Mouse (Mus musculus) brain, embryonic 18.5 days (tissue): ENCODE measurements around the gene Ube2m.

ENCODE experiments used
- DNase-seq: peaks from one replicate; pipeline ENCODE4 v3.0.0-alpha.2; 2012; ENCODE audit warnings: low read depth, low spot score

Ube2m gene

DNA sequence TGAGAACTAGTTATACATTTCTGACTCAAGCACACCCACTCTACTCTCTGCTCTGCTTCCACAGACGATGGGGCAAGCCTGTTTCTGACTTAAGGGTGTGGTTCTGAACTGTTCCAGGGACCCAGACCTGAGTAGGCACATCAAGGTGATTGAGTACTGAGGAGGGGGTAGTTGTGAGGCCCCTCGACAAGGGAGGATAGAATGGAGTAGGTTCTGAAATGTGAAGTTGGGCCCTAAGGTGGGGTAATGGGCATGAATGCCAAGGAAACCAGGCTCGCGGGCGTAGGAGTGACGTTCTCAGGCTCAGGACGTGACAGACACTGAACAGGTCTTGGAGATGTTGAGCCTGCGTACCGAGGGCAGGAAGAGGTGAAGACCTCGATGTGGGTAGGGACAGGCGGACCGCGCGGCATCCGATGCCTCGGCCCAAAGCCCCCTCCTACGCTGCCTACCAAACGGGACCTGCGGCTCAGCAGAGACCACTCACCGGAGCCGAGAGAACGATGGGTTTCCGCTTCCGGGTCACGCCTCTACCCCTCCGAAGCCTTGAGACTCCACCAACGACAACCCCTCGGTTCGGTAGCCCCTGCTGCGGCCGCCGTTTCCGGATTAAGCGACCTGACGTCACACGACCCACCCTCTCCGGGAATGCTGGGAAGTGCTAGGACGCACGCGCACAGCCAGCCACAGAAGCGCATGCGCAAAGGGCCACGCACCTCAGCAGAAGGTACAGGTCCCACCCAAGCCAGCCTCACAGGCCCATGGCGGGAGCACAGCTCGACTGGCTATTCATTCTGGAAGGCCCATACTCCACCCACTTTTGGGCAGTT, 3.7 kb downstream of the Ube2m start, which contains the start of gene Chmp2a:
TSS of gene Chmp2a (minus strand) at position 660 of the 830 bp plus-strand sequence.
- peak; percentile 95 for DNase-seq

DNA sequence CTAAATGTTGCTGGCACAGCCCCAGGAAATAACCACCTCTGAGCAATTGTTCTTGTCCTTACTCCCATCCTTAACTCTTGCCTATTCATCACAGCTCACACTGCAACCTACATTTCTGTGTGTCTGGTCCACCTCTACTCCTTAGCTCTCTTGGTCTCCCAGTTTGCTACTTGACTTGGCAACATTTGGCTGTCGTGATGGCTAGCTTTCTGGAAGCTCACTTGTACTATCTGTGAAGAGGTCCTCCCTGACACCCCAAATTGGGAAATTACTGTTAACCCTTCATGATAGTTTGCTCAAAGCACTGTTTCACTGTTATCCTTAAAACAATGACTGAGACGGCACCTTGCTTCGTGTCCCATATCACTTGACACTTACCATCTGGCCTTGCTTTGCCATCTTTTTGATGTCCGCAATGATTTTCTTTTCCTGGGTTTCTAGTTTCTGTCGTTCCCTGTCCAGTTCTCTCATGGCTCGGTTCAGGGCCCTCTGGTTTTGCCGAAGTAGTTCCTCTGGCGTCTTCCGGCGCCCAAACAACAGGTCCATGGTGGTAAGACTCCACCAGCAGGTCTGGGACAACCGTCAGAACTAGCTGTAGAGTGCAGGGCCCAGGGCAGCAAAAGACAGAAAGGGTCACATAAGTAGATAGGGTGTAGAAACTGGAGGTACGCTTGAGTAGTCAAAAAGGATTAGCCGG, 4.5 kb downstream of the Ube2m start:
- DNase-seq: no peak

DNA sequence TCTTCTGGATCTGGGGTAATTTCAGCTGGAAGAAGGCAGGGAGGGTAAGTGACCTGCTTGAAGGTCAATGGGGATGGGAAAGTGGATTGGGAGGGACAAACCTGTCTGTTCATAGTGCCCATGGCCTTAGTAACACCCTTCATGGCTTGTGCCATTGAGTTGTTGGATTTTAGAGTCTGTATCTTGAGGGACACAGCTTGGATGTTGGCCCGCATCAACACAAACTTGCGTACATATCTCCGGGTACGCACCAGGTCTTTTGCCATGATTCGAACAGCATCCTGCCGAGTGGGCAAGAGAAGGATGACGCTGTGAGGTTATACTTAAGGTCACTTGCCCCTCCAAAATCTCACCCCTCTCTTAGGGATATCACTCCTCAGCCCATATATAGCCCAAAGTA, 5.5 kb downstream of the Ube2m start:
- no peak for DNase-seq

DNA sequence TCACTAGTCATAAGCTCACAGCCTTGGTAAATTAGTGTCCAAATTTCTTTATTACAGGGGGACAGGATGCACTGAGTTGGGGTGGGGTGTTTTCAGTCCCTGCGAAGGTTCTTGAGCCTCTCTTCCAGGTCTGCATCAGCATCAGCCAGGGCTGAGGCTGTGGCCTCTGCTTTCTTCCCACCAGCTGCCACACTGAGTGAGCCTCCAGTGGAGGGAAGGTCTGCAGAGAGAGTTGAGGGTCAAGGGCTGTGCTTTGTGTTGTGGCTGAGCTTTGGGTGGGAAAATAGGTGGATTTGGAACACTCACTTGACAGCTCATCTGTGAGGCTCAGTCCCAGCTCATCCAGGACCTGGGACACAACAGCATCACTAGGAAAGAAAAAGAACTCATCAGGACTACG, 6.1 kb downstream of the Ube2m start:
- DNase-seq: no peak

DNA sequence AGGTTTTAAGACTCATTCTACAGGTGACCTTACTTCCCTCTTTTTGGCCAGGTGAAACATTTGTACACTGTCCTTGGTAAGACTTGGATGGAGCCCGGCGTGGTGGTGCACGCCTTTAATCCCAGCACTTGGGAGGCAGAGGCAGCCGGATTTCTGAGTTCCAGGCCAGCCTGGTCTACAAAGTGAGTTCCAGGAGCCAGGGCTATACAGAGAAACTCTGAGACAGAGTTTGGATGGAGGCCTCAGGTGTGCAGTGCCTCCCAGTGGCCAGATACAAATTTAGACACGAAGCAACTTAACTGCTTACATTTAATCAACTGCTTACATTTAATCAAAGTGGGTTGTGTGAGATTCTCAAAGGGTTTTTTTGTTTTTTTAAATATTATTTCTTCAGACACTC, 7.0 kb downstream of the Ube2m start:
- DNase-seq: no peak

DNA sequence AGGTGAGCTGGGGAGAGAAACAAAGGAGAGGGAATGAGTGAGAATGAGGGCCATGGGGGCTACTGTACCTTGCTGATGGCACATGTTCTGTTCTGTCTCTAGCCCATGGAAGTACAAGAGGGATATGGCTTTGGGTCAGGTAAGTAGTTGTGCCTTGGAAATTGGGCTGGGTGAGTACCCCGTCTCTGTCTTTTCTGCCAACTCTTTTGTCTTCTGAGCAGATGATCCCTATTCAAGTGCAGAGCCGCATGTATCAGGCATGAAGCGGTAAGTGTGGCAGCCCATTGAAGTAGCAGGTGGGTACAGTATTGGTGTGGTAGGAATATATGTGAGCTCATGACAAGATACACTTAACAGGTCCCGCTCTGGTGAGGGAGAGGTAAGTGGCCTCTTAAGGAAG, 9.1 kb downstream of the Ube2m start:
- no peak for DNase-seq

DNA sequence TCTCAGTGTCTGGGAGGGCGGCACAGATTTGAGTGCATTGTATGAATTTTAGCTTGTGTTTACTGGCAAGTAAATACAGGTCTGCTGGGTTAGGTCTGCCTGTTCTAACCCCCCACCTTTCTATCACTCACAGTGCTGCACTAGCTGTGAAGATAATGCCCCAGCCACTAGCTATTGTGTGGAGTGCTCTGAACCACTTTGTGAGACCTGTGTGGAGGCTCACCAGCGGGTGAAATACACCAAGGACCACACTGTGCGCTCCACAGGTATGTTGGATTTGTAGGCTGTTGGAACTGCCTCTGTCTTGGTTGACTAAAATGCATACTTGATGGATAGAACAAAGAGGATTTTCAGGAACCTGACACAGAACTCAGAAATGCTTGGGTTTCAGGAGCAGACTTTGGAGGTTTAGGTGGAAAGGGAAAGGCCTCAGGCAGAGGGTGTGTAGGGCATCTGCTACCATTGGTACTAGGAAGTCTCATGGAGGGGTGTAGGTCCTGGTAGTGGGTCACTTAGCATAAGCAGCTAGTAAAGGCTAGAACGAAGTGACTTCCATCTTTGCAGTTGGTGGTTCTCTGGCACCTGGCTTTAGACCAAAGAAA, 12.5 kb downstream of the Ube2m start:
- DNase-seq: no peak

DNA sequence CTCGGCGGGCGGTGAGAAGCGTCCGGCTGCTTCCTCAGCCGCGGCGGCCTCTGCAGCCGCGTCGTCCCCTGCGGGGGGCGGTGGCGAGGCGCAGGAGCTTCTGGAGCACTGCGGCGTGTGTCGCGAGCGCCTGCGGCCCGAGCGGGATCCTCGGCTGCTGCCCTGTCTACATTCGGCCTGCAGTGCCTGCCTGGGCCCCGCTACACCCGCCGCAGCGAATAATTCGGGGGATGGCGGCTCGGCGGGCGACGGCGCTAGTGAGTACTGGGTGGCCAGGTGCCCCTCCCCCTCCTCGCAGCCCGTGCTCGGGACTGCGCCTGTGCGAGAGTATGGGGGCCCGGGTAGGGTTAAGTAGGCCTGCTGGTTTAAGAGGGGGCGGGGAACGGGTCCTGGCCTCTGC, 13.3 kb downstream of the Ube2m start:
- DNase-seq: no peak

DNA sequence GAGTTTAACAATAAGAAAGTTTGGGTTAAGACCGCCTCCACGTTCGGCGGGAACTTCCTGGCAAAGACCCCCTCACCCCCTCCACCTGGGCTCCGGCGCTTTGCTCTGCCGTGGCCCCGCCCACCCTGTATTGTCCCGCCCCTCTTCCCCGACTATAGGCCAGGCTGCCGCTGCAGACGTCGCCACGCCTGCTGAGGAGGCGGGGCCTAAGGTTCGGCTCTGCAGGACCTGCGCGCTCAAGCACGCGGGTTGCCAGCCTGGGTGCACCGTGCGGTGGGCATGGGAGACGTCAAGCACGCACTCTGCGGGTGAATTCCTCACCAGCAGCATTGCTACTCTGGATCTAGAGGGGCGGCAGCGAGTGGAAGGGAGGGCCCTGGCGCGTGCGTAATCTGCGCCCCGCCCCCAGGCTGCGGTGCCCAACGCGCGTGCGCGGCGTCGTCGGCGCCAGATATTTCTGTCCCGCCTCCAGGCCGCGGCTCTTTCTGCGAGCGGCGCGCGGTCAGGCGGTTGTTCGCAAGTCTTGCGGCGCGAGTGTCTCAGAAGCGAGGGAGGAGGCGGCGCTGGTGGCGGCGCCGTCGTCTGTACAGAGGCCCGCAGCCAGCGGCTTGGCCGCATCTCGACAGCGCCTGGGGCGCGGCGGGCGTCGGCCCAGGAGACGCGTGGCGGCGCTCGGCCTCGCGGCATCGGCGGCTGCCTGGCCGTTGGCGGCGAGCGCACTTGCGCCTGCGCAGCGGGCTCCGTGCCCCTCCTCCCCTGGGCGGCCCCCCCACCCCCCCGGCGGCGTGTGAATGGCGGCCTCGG, 13.9 kb downstream of the Ube2m start:
- DNase-seq: peak; percentile 93

DNA sequence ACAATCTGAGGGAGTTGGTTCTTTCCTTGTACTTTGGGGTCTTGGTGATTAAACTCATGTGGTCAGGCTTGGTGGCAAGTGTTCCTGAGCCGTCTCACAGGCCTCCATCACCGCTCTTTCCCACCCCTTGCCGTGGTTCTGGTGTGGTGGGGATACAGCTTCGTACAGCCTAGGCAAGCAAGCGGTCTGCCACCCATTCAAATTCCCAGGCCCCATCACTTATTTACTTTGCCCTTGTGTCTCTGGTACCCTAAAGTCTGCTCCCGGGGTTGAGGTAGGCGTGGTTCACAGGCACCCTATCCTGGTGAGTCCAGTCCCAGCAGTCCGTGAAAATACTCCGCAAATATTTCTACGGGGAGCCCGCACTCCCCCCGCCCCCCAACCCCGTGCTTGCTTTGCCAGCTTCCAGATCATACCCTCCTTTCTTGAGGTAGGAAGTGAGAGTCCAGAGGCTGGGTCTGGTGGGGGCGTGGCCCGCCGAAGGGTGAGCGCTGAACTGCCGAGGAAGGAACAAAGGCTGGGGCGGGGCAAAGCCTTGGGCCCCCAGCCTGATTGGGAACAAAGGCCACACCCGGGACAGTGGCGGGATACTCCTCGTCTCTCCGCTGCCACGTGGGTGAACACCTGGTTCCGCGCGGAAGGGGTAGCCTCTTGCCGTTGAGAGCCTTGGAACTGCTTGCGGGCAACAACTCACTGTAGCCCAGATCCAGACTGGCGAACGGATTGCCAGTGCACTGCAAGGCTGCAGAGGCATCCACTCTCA, 15.1 kb downstream of the Ube2m start:
- DNase-seq: no peak

DNA sequence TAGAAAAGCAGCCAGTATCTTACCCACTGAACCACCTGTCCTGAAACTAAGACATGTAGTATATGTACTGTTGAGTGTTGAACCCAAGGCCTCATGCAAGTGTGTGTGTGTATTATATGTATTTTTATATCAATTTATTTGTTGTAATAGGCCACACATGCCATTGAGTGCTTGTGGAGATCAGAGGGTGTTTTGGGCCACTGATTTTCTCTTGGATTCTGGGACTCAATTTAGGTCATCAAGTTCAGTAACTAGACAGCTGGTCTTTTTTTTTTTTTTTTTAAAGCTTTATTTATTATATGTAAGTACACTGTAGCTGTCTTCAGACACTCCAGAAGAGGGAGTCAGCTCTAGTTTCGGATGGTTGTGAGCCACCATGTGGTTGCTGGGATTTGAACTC, 22.9 kb downstream of the Ube2m start:
- no peak for DNase-seq

DNA sequence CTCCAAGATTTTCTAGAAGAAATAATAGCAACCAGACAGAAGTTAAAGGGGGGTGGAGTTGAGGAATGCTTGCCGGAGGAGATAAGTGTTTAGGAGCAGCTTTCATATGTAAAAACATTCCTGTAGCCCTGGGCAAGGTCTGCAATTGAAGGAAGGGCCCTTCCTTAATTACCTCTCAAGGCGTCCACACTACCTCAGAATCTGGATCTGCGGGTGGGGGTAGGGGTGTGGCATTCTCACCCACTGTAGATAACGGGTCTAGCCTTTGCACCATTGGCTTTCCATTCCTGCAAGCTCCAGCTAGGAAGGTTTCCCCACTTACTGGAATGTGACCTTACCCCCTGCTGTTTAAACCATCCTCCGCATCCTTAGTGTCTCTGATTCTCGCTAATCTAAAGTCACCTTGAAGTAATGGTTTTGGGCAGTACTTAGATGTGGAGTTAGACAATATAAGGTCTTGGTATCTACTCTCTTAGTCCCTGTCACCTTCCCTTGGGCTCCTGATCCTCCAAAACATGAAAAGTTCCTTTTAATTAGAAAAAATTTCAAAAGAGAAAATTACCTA, 23.7 kb downstream of the Ube2m start:
- no peak for DNase-seq

DNA sequence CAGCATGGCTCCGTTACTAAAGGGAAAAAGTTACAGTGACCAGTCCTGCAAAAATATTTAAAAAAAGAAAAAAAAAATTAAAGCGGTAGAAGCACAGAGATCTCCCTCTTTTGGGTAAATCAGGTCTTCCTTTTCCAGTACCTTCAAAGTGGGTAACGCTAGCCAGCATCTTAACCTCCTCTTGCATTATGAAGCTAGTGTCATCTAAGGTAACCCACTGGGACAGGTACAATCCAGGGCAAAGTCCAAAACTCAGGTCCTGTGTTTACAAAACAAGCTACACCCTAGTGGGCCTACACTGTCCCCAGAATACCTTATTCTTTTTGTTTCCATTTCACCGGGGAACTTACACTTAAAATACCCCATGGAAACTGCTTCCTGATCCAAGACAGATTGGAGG, 24.4 kb downstream of the Ube2m start:
- no peak for DNase-seq

DNA sequence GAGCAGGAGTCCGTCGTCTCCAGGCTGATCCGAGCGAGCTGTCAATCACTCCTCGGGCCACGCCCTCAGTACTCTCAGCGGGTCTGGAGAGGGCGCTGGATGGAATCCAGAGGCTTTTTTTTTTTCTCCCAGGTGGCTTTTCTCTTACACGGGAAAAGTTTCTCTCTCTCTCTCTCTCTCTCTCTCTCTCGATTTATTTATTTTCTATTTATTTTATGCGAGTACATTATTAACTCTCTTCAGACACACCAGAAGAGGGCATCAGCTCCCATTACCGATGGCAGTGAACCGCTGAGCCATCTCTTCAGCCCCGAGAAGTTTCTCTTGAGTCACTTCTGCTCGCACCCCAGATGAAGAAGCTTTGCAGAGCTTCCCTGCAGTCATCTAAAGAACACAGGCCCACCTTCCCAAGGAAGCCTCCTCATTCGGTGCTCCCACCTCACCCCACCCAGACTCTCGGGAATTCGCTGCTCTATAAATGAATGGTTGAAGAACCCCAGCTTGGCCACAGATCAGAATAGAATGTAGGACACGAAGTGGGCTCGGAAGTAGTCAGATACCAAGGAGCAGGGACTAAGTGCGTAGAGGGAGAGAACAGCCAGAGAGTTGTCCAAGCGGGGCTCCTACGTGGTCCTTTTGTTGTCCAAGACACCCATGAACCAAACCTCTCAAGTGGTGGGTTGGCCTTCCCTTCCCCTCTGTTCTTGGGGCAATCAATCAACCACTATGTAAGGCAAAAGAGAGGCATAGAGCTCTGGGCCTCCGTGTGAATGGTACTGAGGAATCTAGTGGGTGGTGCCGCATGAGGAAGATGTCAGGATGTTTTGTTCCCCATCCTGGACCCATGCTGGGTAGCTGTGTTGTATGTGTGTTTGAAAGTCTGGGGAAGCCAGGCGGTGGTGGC, 27.8 kb downstream of the Ube2m start, which contains the start of gene Zbtb45:
TSS of gene Zbtb45 (minus strand) at position 30 of the 904 bp plus-strand sequence.
- no peak for DNase-seq

DNA sequence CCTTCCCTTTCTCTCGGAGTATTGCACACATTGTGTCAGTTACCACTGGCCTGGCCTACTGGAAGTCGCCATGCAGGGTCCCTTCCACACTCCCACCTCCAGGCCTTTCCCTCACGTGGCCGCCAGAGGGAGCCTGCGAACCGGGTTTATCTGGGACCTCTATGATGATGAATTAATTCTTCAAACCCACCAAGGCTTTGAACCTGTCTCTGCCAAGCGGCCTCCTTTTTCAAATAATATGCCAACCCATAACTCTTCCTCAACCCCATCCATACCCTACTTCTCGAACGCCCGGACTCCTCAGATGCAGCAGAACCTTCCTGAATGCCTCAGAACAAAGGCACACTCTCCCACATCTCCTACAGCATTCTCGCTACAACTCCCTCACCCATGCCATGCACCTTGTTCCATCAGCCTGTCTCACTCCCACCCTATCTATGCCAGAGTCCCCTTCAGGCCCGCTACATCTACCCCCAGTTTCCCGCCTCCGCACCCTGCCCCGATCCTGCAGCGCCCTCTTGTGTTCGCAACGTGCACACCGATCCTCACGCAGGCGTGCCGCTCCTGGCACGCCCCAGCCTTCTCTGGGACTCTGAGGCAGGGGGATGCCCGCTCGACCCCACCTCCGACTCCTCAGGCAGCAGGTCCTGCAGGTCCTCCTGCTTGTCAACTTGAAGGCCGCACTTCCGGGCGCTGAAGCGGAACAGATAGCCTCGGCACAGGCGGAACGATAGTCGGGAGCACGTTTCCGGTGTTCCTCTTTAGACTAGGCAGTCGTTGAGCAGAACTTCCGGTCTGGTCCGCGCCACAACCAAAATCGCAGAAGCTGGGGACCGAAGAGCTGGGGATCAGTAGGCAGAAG, 28.7 kb downstream of the Ube2m start:
- DNase-seq: peak; percentile 89

DNA sequence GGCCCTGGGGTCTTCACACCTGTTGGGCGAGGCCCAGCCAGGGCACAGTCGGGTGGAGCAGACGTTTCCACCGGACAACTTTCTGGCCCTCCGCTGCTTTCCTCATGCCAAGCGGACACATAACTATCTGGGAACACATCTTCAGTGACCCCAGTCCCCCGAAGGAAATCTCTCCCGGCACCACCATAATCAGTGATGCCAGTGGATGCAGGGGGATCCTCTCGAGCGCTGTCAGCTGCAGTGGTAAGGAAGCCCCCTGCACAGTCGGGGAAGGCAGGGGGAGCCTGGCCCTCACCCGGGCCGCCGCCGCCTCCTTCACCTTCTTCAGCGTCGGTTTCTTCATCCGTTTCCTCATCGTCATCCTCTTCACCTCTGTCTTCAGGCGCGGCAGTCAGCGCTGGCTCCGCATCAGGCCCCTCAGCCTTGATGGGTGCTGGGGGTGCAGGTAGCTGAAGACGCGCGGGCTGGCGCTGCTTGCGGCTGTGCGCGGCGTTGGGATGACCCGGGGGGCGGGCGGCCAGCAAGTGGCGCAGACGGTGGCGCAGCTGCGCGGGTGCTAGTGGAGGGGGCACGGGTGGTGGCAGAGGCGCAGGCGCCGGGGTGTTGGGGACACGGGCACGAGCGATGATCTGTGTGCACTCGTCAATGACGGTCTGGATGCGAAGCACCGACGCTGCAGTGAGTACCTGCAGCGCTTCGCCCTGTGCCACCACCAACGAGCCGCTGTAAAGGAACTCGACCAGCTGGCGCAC, 30.6 kb downstream of the Ube2m start:
- DNase-seq: no peak

DNA sequence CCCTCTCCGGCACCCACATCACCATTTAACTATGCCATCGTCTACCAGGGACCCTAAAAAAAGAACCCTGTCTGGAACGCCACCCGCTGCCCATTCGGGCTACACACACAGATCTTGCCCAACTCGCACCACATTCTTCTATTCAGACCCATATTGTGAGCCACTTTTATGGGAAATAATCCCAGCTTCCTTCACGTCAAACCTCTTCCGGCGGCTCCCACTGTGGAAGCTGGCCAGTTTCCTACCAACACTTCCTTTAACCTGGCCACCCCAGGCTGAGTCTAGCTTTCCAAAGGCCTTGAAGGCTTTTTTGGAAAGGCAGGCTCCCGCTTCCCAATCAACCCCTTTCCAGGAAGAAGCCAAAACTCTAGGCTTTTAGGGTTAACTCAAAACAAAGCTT, 31.5 kb downstream of the Ube2m start:
- DNase-seq: no peak

DNA sequence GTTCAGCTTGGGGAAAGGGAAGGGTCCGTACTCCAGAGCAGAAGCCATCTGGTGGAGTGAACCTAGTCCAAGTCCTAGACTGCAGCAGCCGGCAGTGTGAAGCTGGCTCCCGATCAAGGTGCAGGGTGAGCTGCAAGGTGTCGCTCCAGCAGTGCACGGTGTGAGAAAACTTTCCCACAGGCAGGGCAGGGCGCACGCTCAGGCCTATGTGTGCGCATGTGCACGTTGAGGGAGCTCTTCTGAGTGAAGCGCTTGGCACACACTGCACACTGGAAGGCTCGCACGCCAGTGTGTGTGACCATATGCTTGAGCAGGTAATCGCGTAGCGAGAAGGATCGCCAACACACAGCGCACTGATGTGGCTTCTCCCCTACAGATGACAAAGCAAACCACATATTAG, 32.1 kb downstream of the Ube2m start:
- DNase-seq: no peak
